Mouse (Mus musculus): ENCODE data around the gene Colec11. TPM values are rescaled to one million over a fixed set of nuclear protein-coding genes. Genes with fewer than 3 reads are reported as not detected.
A peak's percentile ranks its signal among the peaks of the same experiment; 100 is the strongest.

Gene Colec11
- polyA plus RNA-seq (2015; fragmentation: Nextera tagmentation; extraction: Ambion mirVana), result 2.2 TPM in 2 replicates

- Histone ChIP-seq H3K9me3 (replicated peaks; ENCODE audit: low read length) (no peaks in the 10 kb centered on the region), H3K27ac (0 out of 2 replicates have a peak within 1 kb of the TSS, but pooled peaks have one; percentile 19), H3K4me2 (ENCODE audit: low read length) (no peak within 1 kb of the TSS), H3K4me1 (replicated peaks; ENCODE audit: insufficient read depth, low read length) (peaks cover 9% of the 10 kb centered on the region; the same call in 1 of the 2 replicates), H3K4me3 (replicated peaks; ENCODE audit: low read depth, low read length) (no peak within 1 kb of the TSS), H3K27me3 (ENCODE audit: insufficient read depth, low read length) (no peaks in the 10 kb centered on the region), H3K36me3 (ENCODE audit: insufficient read depth, low read length) (peaks cover 4% of the 10 kb centered on the region; the same call in 1 of the 2 replicates), H3K9ac (ENCODE audit: low read depth, low read length) (no peak within 1 kb of the TSS)
- 35% methylated on average over 5 of the region's 5 CpGs for WGBS
- ATAC-seq (replicated peaks; ENCODE audit: low FRiP score, low read depth) (no peak), DNase-seq (ENCODE audit: low spot score) (peak; percentile 40)
- no peak for TF ChIP-seq CTCF (IDR thresholded peaks at IDR 0.05; ENCODE audit: low read depth)
These were observed at the start of gene Colec11 for GRCm38 (mm10) chr12:28623195-28623594. Gene Colec11 (minus strand): TSS chr12:28623377.

GRCm38 (mm10) chr12:28667287-28667686 is 44.1 kb upstream of the Colec11 start:
- ATAC-seq (replicated peaks; ENCODE audit: low FRiP score, low read depth) (no peak), DNase-seq (ENCODE audit: low spot score) (peak; percentile 22)
- no peak for TF ChIP-seq CTCF (IDR thresholded peaks at IDR 0.05; ENCODE audit: low read depth)
- Histone ChIP-seq H3K4me3 (replicated peaks; ENCODE audit: low read depth, low read length) (no peak overlapping the region), H3K27ac (no peak overlapping the region), H3K36me3 (ENCODE audit: insufficient read depth, low read length) (no peaks in the 10 kb centered on the region), H3K9me3 (replicated peaks; ENCODE audit: low read length) (no peaks in the 10 kb centered on the region), H3K4me2 (ENCODE audit: low read length) (no peak overlapping the region), H3K4me1 (replicated peaks; ENCODE audit: insufficient read depth, low read length) (peaks cover 7% of the 10 kb centered on the region), H3K9ac (ENCODE audit: low read depth, low read length) (0 out of 2 replicates have a peak overlapping the region, but pooled peaks have one; percentile 40), H3K27me3 (ENCODE audit: insufficient read depth, low read length) (no peaks in the 10 kb centered on the region)
- 27% methylated on average over 8 of the region's 8 CpGs for WGBS

GRCm38 (mm10) chr12:28666734-28667133 is 43.6 kb upstream of the Colec11 start:
- H3K4me3 ChIP-seq (replicated peaks; ENCODE audit: low read depth, low read length), result no peak overlapping the region
- no peak for ATAC-seq (replicated peaks; ENCODE audit: low FRiP score, low read depth)
- no peak overlapping the region for H3K4me2 ChIP-seq (ENCODE audit: low read length)
- no peaks in the 10 kb centered on the region for H3K9me3 ChIP-seq (replicated peaks; ENCODE audit: low read length)
- no peaks in the 10 kb centered on the region for H3K27me3 ChIP-seq (ENCODE audit: insufficient read depth, low read length)
- DNase-seq (ENCODE audit: low spot score), result no peak
- H3K36me3 ChIP-seq (ENCODE audit: insufficient read depth, low read length), result no peaks in the 10 kb centered on the region
- H3K9ac ChIP-seq (ENCODE audit: low read depth, low read length), result no peak overlapping the region
- H3K4me1 ChIP-seq (replicated peaks; ENCODE audit: insufficient read depth, low read length), result peaks cover 7% of the 10 kb centered on the region
- H3K27ac ChIP-seq, result no peak overlapping the region
- TF ChIP-seq CTCF (IDR thresholded peaks at IDR 0.05; ENCODE audit: low read depth), result no peak
- 61% methylated on average over 4 of the region's 4 CpGs for WGBS

GRCm38 (mm10) chr12:28662628-28663027 is 39.5 kb upstream of the Colec11 start:
- peaks cover 24% of the 10 kb centered on the region for H3K36me3 ChIP-seq (ENCODE audit: insufficient read depth, low read length)
- WGBS, result 76% methylated on average over 4 of the region's 4 CpGs
- no peak for DNase-seq (ENCODE audit: low spot score)

GRCm38 (mm10) chr12:28649141-28650110 is 26.2 kb upstream of the Colec11 start, which contains the start of gene Rnaseh1:
Gene Rnaseh1 (plus strand): TSS chr12:28649602.
- peak; percentile 91 for DNase-seq (ENCODE audit: low spot score)
- peak within 1 kb of the TSS; percentile 27; the same call in 1 of the 2 replicates for H3K27ac ChIP-seq

More at GRCm38 (mm10) chr12:28662628-28663027, 39.5 kb upstream of the Colec11 start:
- no peak for TF ChIP-seq CTCF (IDR thresholded peaks at IDR 0.05; ENCODE audit: low read depth)
- no peak overlapping the region for H3K4me2 ChIP-seq (ENCODE audit: low read length)
- no peaks in the 10 kb centered on the region for H3K27me3 ChIP-seq (ENCODE audit: insufficient read depth, low read length)
- no peak overlapping the region for H3K9ac ChIP-seq (ENCODE audit: low read depth, low read length)
- no peaks in the 10 kb centered on the region for H3K9me3 ChIP-seq (replicated peaks; ENCODE audit: low read length)
- H3K4me1 ChIP-seq (replicated peaks; ENCODE audit: insufficient read depth, low read length), result peaks cover 7% of the 10 kb centered on the region
- no peak overlapping the region for H3K27ac ChIP-seq
- no peak overlapping the region for H3K4me3 ChIP-seq (replicated peaks; ENCODE audit: low read depth, low read length)
- no peak for ATAC-seq (replicated peaks; ENCODE audit: low FRiP score, low read depth)

GRCm38 (mm10) chr12:28638778-28639177 is 15.6 kb upstream of the Colec11 start:
- Histone ChIP-seq H3K36me3 (ENCODE audit: insufficient read depth, low read length) (no peaks in the 10 kb centered on the region), H3K9me3 (replicated peaks; ENCODE audit: low read length) (no peaks in the 10 kb centered on the region), H3K27ac (no peak overlapping the region), H3K4me1 (replicated peaks; ENCODE audit: insufficient read depth, low read length) (peaks cover 5% of the 10 kb centered on the region; the same call in 1 of the 2 replicates), H3K4me3 (replicated peaks; ENCODE audit: low read depth, low read length) (no peak overlapping the region), H3K9ac (ENCODE audit: low read depth, low read length) (no peak overlapping the region), H3K4me2 (ENCODE audit: low read length) (no peak overlapping the region), H3K27me3 (ENCODE audit: insufficient read depth, low read length) (no peaks in the 10 kb centered on the region)
- WGBS, result 68% methylated on average over 2 of the region's 2 CpGs
- ATAC-seq (replicated peaks; ENCODE audit: low FRiP score, low read depth), result no peak
- no peak for DNase-seq (ENCODE audit: low spot score)
- TF ChIP-seq CTCF (IDR thresholded peaks at IDR 0.05; ENCODE audit: low read depth), result peak; percentile 30

More at GRCm38 (mm10) chr12:28649141-28650110, 26.2 kb upstream of the Colec11 start, which contains the start of gene Rnaseh1:
- no peaks in the 10 kb centered on the region for H3K27me3 ChIP-seq (ENCODE audit: insufficient read depth, low read length)
- WGBS, result 2% methylated on average over 52 of the region's 52 CpGs
- H3K4me3 ChIP-seq (replicated peaks; ENCODE audit: low read depth, low read length), result peak within 1 kb of the TSS; percentile 89
- H3K9ac ChIP-seq (ENCODE audit: low read depth, low read length), result peak within 1 kb of the TSS; percentile 79
- no peaks in the 10 kb centered on the region for H3K9me3 ChIP-seq (replicated peaks; ENCODE audit: low read length)
- H3K4me1 ChIP-seq (replicated peaks; ENCODE audit: insufficient read depth, low read length), result peaks cover 7% of the 10 kb centered on the region; the same call in 1 of the 2 replicates
- peak within 1 kb of the TSS; percentile 79 for H3K4me2 ChIP-seq (ENCODE audit: low read length)
- peaks cover 5% of the 10 kb centered on the region; the same call in 1 of the 2 replicates for H3K36me3 ChIP-seq (ENCODE audit: insufficient read depth, low read length)
- no peak for TF ChIP-seq CTCF (IDR thresholded peaks at IDR 0.05; ENCODE audit: low read depth)
- ATAC-seq (replicated peaks; ENCODE audit: low FRiP score, low read depth), result peak; percentile 95
